Mouse (Mus musculus): ENCODE measurements at regions not wholly inside any gene's neighbourhood (a gene's known extent, or its start where the extent isn't known, plus 50 kb on each side); places are given as distances from the start of the nearest gene placed in this dataset.

- no peak for TF ChIP-seq CTCF (IDR thresholded peaks at IDR 0.05; ENCODE audit: low read depth, low read length)
- TF ChIP-seq POLR2A (IDR thresholded peaks at IDR 0.05; ENCODE audit: extremely low read depth, insufficient read depth, low read length): no peak
Measured at GRCm38 (mm10) chr3:101164771-101165170, 54.7 kb upstream of the Ptgfrn start.

All from liver, adult 2 months (tissue).